Mouse (Mus musculus): ENCODE data around the gene Sirt6. TPM values are rescaled to one million over a fixed set of nuclear protein-coding genes. Genes with fewer than 3 reads are reported as not detected.

Sirt6 gene
- total RNA-seq (2023; ENCODE audit: inconsistent age) = 18.6 to 26.0 TPM (median 23.9 TPM) in 4 replicates

DNA sequence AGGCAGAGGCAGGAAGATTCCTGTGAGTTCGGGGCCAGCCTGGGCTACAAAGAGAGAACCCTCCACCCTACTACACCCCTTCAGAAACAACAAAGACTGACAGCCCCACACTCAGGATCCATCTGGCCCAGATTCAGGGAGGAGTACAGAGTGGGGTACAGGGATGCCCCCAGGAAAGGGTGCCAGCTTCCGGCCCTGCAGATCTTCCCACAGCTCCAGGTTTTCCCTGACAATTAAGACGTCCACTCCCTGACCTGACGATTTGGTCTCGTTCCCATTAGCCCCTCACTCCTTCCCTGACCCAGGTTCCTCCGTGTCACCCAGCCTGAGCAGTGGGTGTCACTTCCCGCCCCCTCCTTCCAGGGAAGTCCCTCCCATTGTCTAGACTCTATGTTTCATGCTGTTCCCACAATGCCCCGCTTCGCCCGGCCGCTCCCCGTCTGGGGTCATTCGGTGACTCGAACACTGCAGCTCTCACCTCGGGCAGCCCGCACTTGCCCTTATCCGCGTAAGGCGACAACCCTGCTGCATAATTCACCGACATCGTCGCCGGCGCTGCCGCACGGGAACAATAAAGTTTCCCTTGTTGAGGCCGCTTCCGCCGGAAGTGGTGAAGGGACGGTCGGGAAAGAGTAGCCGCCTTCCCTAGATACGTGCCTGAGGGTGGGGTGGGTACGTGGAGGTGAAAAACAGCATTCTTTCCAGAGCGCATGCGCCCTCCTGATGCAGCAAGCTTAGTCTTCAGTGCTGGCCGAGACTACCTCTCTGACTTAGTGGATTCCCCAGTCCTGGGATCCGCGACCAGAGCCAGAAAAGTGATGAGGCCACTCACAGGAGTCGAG is at the start of gene Sirt6:
Gene Sirt6, minus strand, starts transcription at position 804 of the 842 bp plus-strand sequence.

DNA sequence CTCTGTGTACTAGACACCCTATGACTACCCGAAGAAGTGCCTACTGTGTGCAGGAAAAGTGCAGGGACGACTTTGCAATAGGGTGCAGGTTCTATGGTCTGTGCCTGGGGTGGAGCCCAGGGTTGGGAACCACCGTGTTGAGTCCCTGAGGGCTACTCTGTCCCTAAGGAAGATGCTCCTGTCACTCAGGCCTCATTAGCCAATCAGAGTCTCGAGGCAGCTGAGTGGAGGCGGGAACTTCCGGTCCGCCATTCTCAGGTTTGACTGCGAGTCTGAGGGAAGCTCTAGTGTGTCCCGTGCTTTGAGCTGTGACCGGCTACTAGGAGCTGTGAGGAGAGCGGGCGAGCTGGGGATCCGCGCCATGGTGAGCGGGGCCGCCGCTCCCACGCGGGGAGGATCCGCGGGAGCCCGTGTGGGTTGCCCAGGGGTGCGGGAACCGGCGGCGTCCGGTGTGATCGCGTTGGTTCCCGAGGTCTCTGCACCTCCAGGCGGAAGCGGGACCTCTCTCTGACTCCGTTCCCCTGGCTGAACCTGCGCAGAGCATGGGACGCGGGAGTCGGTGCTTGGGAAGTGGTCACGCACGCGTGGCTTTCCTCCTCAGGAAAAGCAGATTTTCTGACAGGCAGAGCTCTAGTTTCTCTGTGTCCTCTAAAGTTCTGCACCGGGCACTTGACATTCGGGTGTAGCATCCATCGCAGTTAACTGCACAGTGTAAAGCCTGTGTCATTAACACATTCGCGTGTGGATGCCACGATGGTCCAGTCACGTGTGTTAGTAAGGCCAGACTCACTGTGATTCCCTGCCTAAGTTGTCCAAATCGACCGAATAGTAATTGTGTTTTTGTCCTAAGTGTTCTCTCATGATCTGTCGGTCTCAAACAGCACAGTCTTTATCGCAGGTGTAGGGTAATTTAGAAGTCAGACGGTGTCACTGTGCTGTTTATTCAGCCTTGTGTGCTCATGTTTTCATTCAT is 21.5 kb upstream of the Sirt6 start, which contains the start of gene Gm10778:
Gene Gm10778, plus strand, starts transcription at position 257 of the 973 bp plus-strand sequence.

DNA sequence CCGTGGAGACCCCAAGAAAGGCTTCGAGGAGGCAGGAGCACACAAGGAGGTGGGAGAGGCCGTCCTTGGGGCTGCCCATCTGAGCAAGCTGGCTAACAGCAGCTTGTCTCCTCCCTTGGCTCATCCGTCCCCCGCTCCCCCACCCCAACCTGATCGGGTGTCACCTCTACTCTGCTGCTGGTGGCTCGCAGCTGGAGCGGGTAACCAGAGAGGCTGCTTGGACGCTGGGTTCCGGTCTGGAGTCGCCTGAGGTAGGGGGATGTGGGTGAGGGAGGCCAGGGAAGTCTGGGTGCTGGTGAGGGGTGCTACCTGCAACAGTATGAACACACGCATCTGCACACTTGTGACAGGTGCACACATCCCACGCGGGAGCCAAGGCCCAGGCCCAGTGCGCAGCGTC is 793 bp upstream of the Sirt6 start, which contains the start of gene Ankrd24:
Gene Ankrd24, plus strand, starts transcription at position 151 of the 400 bp plus-strand sequence.

DNA sequence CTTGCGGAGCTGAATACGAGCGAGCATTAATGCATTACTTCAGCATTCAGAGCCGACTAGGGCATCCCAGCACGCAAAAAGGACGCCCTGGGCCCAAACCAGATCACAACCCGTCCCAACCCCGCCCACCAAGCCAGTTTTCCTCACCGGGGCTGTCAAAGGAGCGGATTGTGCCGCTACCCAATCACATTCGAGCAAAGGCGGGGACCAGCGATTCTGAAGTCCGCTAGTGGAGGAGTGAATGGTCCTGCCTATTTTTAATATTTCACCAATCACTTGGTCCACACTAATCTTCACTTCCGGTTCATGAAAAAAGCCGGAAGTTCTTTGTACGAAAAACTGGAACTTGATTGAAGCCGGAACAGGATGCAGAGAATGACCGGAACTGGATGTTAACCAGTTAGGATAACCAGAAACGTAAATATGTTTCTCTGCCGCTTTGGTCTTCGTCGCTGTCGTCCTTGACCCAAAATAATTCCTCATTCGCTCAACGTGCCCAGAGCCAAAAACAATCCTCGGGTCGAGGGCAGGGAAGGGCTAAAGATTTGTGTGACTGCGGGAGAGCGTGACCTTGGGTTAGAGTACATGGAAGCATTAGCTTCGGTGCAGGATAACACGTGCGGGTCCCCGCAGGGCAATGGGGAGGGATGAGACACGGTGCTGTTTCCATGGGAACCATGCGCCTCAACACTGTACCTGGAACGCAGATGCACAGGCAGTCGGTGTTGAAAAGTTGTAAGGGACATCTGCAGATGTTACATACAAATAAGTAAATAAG is 21.4 kb downstream of the Sirt6 start, which contains the start of gene BC025920:
Gene BC025920, plus strand, starts transcription at position 297 of the 778 bp plus-strand sequence.

DNA sequence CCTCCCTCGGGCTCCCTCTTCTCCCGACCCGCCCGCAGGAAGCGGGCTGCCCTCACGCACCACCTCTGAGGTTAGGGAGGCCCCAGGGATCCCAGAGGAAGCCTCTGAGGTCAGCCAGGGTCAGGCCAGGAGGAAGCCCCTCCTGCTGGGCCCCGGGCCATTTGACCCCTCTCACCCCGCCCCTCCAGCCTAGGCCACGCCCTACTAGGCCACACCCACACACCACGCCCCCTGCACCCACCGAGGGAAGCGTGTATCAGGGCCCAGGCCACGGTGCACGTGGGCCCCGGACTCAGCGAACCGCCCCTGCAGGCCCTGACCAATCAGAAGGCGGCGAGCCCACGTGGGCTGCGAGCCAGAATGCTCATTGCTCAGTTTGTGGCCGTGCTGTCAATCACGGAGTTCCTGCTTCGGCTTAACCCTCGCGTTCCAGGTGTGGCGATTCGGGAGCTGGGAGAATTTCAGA is 26.8 kb downstream of the Sirt6 start, which contains the start of gene Tle6:
Gene Tle6, minus strand, starts transcription at position 336 of the 466 bp plus-strand sequence.

DNA sequence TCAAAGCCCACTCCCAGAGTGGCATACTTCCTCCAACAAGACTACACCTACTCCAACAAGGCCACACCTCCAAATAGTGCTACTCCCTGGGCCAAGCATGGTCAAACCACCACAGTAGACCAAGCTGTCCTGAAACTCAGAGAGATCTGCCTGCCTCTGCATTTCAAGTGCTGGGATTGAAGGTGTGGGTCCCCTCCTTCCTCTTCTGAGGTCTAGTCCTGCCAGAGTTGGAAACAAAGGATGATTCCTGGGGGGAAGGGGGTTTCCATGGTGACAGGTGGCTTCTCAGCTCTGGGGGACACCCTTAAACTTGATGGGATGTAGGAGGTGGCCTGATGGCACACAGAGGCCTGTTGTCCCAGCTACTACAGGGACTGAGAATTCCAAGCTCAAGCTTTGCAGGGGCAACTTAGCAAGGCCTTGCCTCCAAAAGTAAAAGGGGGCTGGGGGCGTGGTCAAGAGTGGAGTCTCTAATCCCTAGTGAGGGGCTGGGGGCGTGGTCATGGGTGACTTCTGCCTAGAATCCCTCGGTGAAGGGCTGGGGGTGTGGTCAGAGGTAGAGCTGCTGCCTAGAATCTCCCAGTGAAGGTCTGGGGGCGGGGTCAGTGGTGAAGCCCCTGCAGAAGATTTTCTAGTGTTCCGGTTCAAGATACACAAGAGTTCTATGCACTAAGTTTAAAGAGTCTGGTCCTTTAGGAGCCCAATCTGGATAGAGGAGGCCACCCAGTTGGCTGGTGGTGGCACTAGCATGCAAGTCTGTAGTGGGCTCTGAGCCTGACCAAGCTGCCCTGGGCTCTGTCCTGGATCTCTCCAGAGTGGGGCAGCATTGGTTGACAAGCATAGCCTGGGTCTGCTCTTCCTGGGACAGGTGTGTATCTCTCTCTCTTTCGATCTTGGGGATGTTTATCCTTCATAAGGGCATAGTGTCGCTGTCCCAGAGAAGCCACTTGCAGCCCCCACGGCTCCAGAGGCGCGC is 53.2 kb downstream of the Sirt6 start, which contains the start of gene Tle2:
Gene Tle2, plus strand, starts transcription at position 481 of the 976 bp plus-strand sequence.

Other genes starting within 250 kb of the Sirt6 start
- 38.8 to 48.3 TPM (median 46.2 TPM) in 4 replicates for gene Fzr1, start 249.3 kb downstream of the Sirt6 start, total RNA-seq (2023; ENCODE audit: inconsistent age)
- 33.2 to 44.7 TPM (median 38.4 TPM) in 4 replicates for gene Dohh, start 243.4 kb downstream of the Sirt6 start, total RNA-seq (2023; ENCODE audit: inconsistent age)
- 1.4 to 2.8 TPM (median 1.9 TPM) in 4 replicates for gene Gm48551, start 243.3 kb downstream of the Sirt6 start, total RNA-seq (2023; ENCODE audit: inconsistent age)
- 1.8 to 11.0 TPM (median 4.5 TPM) in 4 replicates for gene Gm48552, start 238.8 kb downstream of the Sirt6 start, total RNA-seq (2023; ENCODE audit: inconsistent age)
- gene Smim24, start 234.7 kb downstream of the Sirt6 start, total RNA-seq (2023; ENCODE audit: inconsistent age) = 4.3 to 7.4 TPM (median 6.4 TPM) in 4 replicates
- gene Nfic, start 172.2 kb downstream of the Sirt6 start, total RNA-seq (2023; ENCODE audit: inconsistent age) = 15.2 to 21.2 TPM (median 16.2 TPM) in 4 replicates
- gene Celf5, start 145.1 kb downstream of the Sirt6 start, total RNA-seq (2023; ENCODE audit: inconsistent age) = 0.13 TPM in 1 of 4 replicates, not detected in the others
- 110 to 118 TPM (median 115 TPM) in 4 replicates for gene Ncln, start 131.4 kb downstream of the Sirt6 start, total RNA-seq (2023; ENCODE audit: inconsistent age)
- 50.5 to 55.7 TPM (median 53.1 TPM) in 4 replicates for gene S1pr4, start 127.7 kb downstream of the Sirt6 start, total RNA-seq (2023; ENCODE audit: inconsistent age)
- 5.7 to 6.9 TPM (median 6.4 TPM) in 4 replicates for gene Gna15, start 103.6 kb downstream of the Sirt6 start, total RNA-seq (2023; ENCODE audit: inconsistent age)
- 21.6 to 29.7 TPM (median 24.6 TPM) in 4 replicates for gene Gna11, start 82.6 kb downstream of the Sirt6 start, total RNA-seq (2023; ENCODE audit: inconsistent age)
- gene Aes, start 68.3 kb downstream of the Sirt6 start, total RNA-seq (2023; ENCODE audit: inconsistent age) = 319 to 355 TPM (median 326 TPM) in 4 replicates
- 4.0 to 6.9 TPM (median 4.3 TPM) in 4 replicates for gene Tle2, start 53.2 kb downstream of the Sirt6 start, total RNA-seq (2023; ENCODE audit: inconsistent age)
- gene Tle6, start 26.7 kb downstream of the Sirt6 start, total RNA-seq (2023; ENCODE audit: inconsistent age) = 0.74 to 1.9 TPM (median 1.7 TPM) in 3 of 4 replicates, not detected in the other
- gene BC025920, start 21.5 kb downstream of the Sirt6 start, total RNA-seq (2023; ENCODE audit: inconsistent age) = 2.0 to 4.7 TPM (median 2.9 TPM) in 4 replicates
- gene Ankrd24, start 743 bp upstream of the Sirt6 start, total RNA-seq (2023; ENCODE audit: inconsistent age) = 2.6 to 3.3 TPM (median 2.7 TPM) in 4 replicates
- 1.5 to 2.7 TPM (median 2.1 TPM) in 4 replicates for gene Gm10778, start 21.3 kb upstream of the Sirt6 start, total RNA-seq (2023; ENCODE audit: inconsistent age)
- 7.6 to 12.4 TPM (median 8.3 TPM) in 4 replicates for gene Zfp433, start 77.0 kb upstream of the Sirt6 start, total RNA-seq (2023; ENCODE audit: inconsistent age)
- 4.6 to 12.7 TPM (median 5.9 TPM) in 4 replicates for gene Gm3055, start 143.4 kb upstream of the Sirt6 start, total RNA-seq (2023; ENCODE audit: inconsistent age)
- gene Gm4767, start 184.4 kb upstream of the Sirt6 start, total RNA-seq (2023; ENCODE audit: inconsistent age) = 1.2 to 2.5 TPM (median 2.0 TPM) in 4 replicates
- 3.5 to 4.8 TPM (median 4.3 TPM) in 4 replicates for gene Gm32687, start 236.1 kb upstream of the Sirt6 start, total RNA-seq (2023; ENCODE audit: inconsistent age)